In genomic region chr10:88371793-88372192, GRCm38 (mm10) we compare ENCODE assay signal across 10 mouse cellular contexts. TPM values are rescaled to one million over a fixed set of nuclear protein-coding genes. Genes with fewer than 3 reads are reported as not detected.
DNase-seq lines count a peak whose midpoint lies in the region; TF ChIP-seq lines count a peak whose summit lies in the region.
"Had no signal": no experiment of that assay in that cellular context is flagged by ENCODE, and none has a peak within 500 bp of the region (broad histone marks: within the 10 kb centered on the region; RNA-seq: fewer than 3 reads in every experiment).

No protein-coding gene starts in this region.

- H3K27me3 ChIP-seq in spleen, adult 2 months (ENCODE audit: control insufficient read depth, insufficient read depth, low read length): no peaks in the 10 kb centered on the region
- H3K27me3 ChIP-seq: embryonic facial prominence, embryonic 15.5 days had no signal

- no peaks in the 10 kb centered on the region for H3K4me1 ChIP-seq in spleen, adult 2 months (ENCODE audit: control insufficient read depth, insufficient read depth, insufficient read length)
- H3K4me1 ChIP-seq: embryonic facial prominence, embryonic 15.5 days had no signal

- H3K27ac ChIP-seq in spleen, adult 2 months (ENCODE audit: insufficient read depth, low read length): no peak overlapping the region
- H3K27ac ChIP-seq: embryonic facial prominence, embryonic 15.5 days; heart, embryonic 10.5 days had no signal

- peak; percentile 5; the same call in 1 of the 2 replicates for TF ChIP-seq CTCF in spleen, adult 2 months (IDR thresholded peaks at IDR 0.05; ENCODE audit: extremely low read depth, insufficient read depth, insufficient read length, insufficient replicate concordance)
- TF ChIP-seq CTCF in brain, embryonic 14.5 days (IDR thresholded peaks at IDR 0.05; ENCODE audit: borderline replicate concordance, extremely low read depth, insufficient read depth, insufficient read length): peak; percentile 43; the same call in 1 of the 2 replicates

- DNase-seq in heart, postnatal 4 days: peak; percentile 34
- no peak for DNase-seq in heart, postnatal 36 days
- no peak for DNase-seq in spleen, adult 2 months (ENCODE audit: low read depth in 1 of 2, low spot score in 2 of 2)
- DNase-seq in spleen, adult 12 weeks (ENCODE audit: low spot score): no peak
- no peak for DNase-seq in brain, embryonic 14.5 days (ENCODE audit: low read depth)
- DNase-seq in testis, postnatal 14 days (ENCODE audit: low spot score): peak; percentile 61
- DNase-seq in layer of hippocampus, adult 9-10 months (ENCODE audit: low spot score): no peak
- no peak for DNase-seq in gastrocnemius, postnatal 14 days

- TF ChIP-seq POLR2A in spleen, adult 2 months (IDR thresholded peaks at IDR 0.05; ENCODE audit: low read depth, low read length): no peak
- no peak for TF ChIP-seq POLR2A in brain, embryonic 14.5 days (IDR thresholded peaks at IDR 0.05; ENCODE audit: borderline replicate concordance, extremely low read depth, insufficient read depth, insufficient read length, poor library complexity, severe bottlenecking)

- intact Hi-C loops in heart, postnatal 36 days (cut with DNase I): no loop called here
- intact Hi-C loops in gastrocnemius, postnatal 14 days (cut with DNase I; ENCODE audit: low total_unique reads): no loop called here

- H3K4me3 ChIP-seq in spleen, adult 2 months (ENCODE audit: extremely low read depth, insufficient read depth, insufficient read length): no peak overlapping the region
- H3K4me3 ChIP-seq: embryonic facial prominence, embryonic 15.5 days; heart, embryonic 10.5 days had no signal

- WGBS in spleen, adult 2 months: 12% methylated on average over 2 of the region's 2 CpGs

- no peaks in the 10 kb centered on the region for H3K36me3 ChIP-seq in spleen, adult 2 months (ENCODE audit: control insufficient read depth, insufficient read depth, low read length)
- H3K36me3 ChIP-seq: embryonic facial prominence, embryonic 15.5 days; heart, embryonic 10.5 days had no signal

RNA-seq across cellular contexts. Expression of gene Dram1, which starts 7.1 kb away (rescaled TPM):
- total RNA-seq in heart, postnatal 4 days (2021): 1 to 10 TPM; 2.8 to 3.1 TPM
- 1 to 10 TPM; 3.0 to 3.9 TPM for total RNA-seq in heart, postnatal 36 days (2021)
- polyA plus RNA-seq in spleen, adult 2 months (2012; rRNA removed): 13.1 and 20.7 TPM in 2 replicates
- 0.45 and 0.57 TPM in 2 replicates for polyA plus RNA-seq in brain, embryonic 14.5 days (2012; rRNA removed)
- total RNA-seq in gastrocnemius, postnatal 14 days (2021): 1 to 10 TPM; 1.3 to 1.7 TPM

RNA-seq across cellular contexts. Expression of gene Gnptab, which starts 7.1 kb away (rescaled TPM):
- total RNA-seq in heart, postnatal 4 days (2021): 10 to 100 TPM; 36.5 to 36.6 TPM
- 10 to 100 TPM; 31.2 to 32.1 TPM for total RNA-seq in heart, postnatal 36 days (2021)
- 6.8 and 8.3 TPM in 2 replicates for polyA plus RNA-seq in spleen, adult 2 months (2012; rRNA removed)
- polyA plus RNA-seq in brain, embryonic 14.5 days (2012; rRNA removed): 31.7 and 41.4 TPM in 2 replicates
- 10 to 100 TPM in 1 of 2 experiments, 1 to 10 TPM in 1; 9.2 to 10.3 TPM for total RNA-seq in gastrocnemius, postnatal 14 days (2021)

Comparison
In these comparisons a context has a peak if more than half of its experiments do, and no peak if none do; other contexts are left out.
1. DNase-seq: peak in heart, postnatal 4 days (single experiment) and testis, postnatal 14 days (single experiment); none in heart, postnatal 36 days (0 of 2), spleen, adult 2 months (0 of 2), spleen, adult 12 weeks (single experiment), brain, embryonic 14.5 days (single experiment), layer of hippocampus, adult 9-10 months (single experiment) and gastrocnemius, postnatal 14 days (single experiment).